Mouse (Mus musculus) erythroblast, embryonic 14.5 days (primary cell): ENCODE measurements around the gene Pbrm1. TPM values are rescaled to one million over a fixed set of nuclear protein-coding genes. Genes with fewer than 3 reads are reported as not detected.

Source experiments
- H3K27me3 ChIP-seq: 2 replicates; pipeline ENCODE4 v1.6.1; 2012; ENCODE audit warnings: inconsistent platforms; ENCODE audit not compliant: control insufficient read depth
- H3K36me3 ChIP-seq: 2 replicates; pipeline ENCODE4 v1.6.1; 2012; ENCODE audit warnings: mild to moderate bottlenecking, inconsistent platforms; ENCODE audit not compliant: control insufficient read depth
- H3K4me1 ChIP-seq: 2 replicates; pipeline ENCODE4 v1.6.1; 2012; ENCODE audit warnings: inconsistent platforms; ENCODE audit not compliant: control insufficient read depth
- H3K4me3 ChIP-seq: replicated peaks from 2 replicates; pipeline ENCODE3; 2012; ENCODE audit warnings: moderate library complexity, mild to moderate bottlenecking, inconsistent platforms
- H3K9me3 ChIP-seq: 2 replicates; pipeline ENCODE4 v1.6.1; 2012; ENCODE audit warnings: low read length, inconsistent platforms, mixed read lengths; ENCODE audit not compliant: control insufficient read depth
- GATA1 ChIP-seq: IDR thresholded peaks from 2 replicates; pipeline ENCODE4 v1.6.1; 2012; ENCODE audit warnings: low read length, inconsistent platforms, mixed read lengths
- TAL1 ChIP-seq: IDR thresholded peaks from 3 replicates; pipeline ENCODE4 v1.6.1; 2012; ENCODE audit warnings: low read length, inconsistent platforms, mixed read lengths
- polyA plus RNA-seq: library from polyadenylated mRNA; stranded (reverse); fragments of >175 nt; gene quantifications from 2 replicates; pipeline ENCODE4 v1.2.3, GENCODE M21; 2012

The Pbrm1 gene
- polyA plus RNA-seq, 1 experiment, result 1.2 TPM

DNA sequence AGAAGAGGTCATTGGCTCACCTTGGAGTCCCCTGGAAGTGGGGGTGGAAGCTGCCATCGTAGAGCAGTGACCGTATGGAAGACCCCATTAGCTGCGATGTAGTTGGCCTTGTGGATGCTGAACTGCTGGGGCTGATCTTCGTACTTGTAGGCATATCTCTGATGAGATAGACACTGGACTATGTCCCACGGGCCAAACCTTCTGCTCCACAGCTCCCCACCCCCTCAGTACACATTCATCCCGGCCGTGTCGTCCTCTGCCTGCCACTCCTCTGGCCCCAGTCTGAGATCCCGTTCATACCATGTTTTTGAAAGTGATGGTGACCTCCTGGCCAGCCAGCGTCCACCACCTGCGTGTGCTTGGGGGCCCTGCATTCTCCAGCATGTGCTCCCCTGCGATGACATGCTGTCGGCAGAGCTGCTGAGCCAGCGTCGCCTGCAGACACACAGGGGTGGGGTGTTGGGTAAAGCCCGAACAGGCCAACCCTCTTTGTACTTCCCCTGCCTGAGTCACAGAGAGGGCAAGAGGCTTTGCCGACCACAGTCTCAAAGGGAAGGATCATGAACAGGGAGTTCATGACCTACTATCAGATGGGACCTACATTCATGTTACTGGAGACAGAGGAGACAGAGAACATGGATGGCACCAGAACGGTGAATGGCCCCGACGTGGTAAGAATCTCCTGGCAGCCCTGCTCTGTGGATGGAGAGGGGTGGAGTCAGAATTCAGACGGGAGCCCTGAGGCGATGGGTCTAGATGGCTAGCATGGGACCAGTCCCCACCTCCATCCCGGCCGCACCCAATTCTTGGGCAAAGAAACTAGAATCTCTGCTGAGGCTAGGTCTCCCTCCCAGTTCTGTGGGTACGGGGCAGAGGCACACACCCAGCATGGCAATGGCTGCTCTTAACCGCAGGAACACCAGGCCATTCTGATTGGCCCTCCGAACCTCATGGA is 141.5 kb downstream of the Pbrm1 start:
- H3K9me3 ChIP-seq, result no peaks in the 10 kb centered on the region
- TF ChIP-seq GATA1, result no peak
- no peak for TF ChIP-seq TAL1
- H3K27me3 ChIP-seq, result peaks cover 8% of the 10 kb centered on the region; the same call in 1 of the 2 replicates
- peaks cover 16% of the 10 kb centered on the region for H3K4me1 ChIP-seq
- H3K36me3 ChIP-seq, result peaks cover 2% of the 10 kb centered on the region; the same call in 1 of the 2 replicates
- peak overlapping the region; percentile 8 for H3K4me3 ChIP-seq

DNA sequence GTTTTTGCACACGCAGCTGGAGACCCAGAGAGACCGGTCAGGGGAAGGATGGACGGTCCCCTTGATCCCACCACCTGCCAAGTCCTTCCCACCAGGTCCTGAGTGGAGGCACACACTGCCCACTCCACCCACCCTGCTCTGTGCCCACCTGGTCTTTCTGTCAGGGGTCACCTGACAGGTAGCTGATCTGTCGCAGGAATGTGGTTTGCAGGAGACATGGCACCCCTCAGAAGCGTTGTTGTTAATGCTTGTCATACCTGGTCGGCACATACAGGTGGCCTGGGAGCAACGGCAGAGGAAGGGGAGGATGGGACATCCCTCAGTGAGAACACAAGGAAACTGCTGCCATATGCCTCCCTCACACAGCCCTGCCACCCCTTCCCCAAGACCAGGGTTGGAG is 142.3 kb downstream of the Pbrm1 start:
- peaks cover 21% of the 10 kb centered on the region for H3K4me1 ChIP-seq

GRCm38 (mm10) chr14:31161638-31162037 is 142.7 kb downstream of the Pbrm1 start:
- H3K4me1 ChIP-seq, result peaks cover 25% of the 10 kb centered on the region
- H3K9me3 ChIP-seq, result no peaks in the 10 kb centered on the region
- TF ChIP-seq GATA1 (no peak), TAL1 (no peak)
- peaks cover 13% of the 10 kb centered on the region for H3K27me3 ChIP-seq
- H3K36me3 ChIP-seq, result peaks cover 2% of the 10 kb centered on the region; the same call in 1 of the 2 replicates
- no peak overlapping the region for H3K4me3 ChIP-seq

More for the DNA sequence above, 142.3 kb downstream of the Pbrm1 start:
- H3K4me3 ChIP-seq, result no peak overlapping the region
- H3K9me3 ChIP-seq, result no peaks in the 10 kb centered on the region
- peaks cover 2% of the 10 kb centered on the region; the same call in 1 of the 2 replicates for H3K36me3 ChIP-seq
- peaks cover 9% of the 10 kb centered on the region for H3K27me3 ChIP-seq
- no peak for TF ChIP-seq TAL1
- TF ChIP-seq GATA1, result no peak

- peaks cover 25% of the 10 kb centered on the region for H3K4me1 ChIP-seq
- TF ChIP-seq GATA1 (no peak), TAL1 (no peak)
- no peak overlapping the region for H3K4me3 ChIP-seq
- H3K9me3 ChIP-seq, result no peaks in the 10 kb centered on the region
- H3K27me3 ChIP-seq, result peaks cover 37% of the 10 kb centered on the region
- H3K36me3 ChIP-seq, result no peaks in the 10 kb centered on the region; the same call in 1 of the 2 replicates
Measured at GRCm38 (mm10) chr14:31164067-31164466, 145.1 kb downstream of the Pbrm1 start.

DNA sequence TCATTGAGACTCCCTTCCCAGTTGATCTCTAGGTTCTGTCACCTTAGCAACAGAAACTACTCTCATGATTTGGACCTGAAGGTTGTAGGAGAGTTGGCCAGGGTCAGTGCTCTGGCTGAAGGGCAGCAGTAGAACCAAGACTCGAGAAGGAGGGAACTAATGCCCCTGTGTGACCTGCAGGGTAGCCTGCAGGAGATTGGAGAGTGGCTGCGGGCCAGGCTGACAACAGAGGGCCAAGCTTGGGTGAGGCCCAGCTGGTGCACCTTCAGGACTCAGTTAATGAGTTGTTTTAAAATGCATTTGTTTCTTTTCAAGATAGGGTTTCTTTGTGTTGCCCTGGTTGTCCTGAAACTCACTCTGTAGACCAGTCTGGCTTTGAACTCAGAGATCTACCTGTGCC is 146.1 kb downstream of the Pbrm1 start:
- TF ChIP-seq TAL1 (no peak), GATA1 (no peak)
- H3K27me3 ChIP-seq, result peaks cover 37% of the 10 kb centered on the region
- H3K4me1 ChIP-seq, result peaks cover 25% of the 10 kb centered on the region
- no peak overlapping the region for H3K4me3 ChIP-seq
- H3K9me3 ChIP-seq, result no peaks in the 10 kb centered on the region
- no peaks in the 10 kb centered on the region for H3K36me3 ChIP-seq

GRCm38 (mm10) chr14:31165458-31165857 is 146.5 kb downstream of the Pbrm1 start:
- peaks cover 2% of the 10 kb centered on the region for H3K36me3 ChIP-seq
- peaks cover 37% of the 10 kb centered on the region for H3K27me3 ChIP-seq
- H3K9me3 ChIP-seq, result no peaks in the 10 kb centered on the region
- H3K4me3 ChIP-seq, result no peak overlapping the region
- H3K4me1 ChIP-seq, result peaks cover 25% of the 10 kb centered on the region
- TF ChIP-seq GATA1 (no peak), TAL1 (no peak)

DNA sequence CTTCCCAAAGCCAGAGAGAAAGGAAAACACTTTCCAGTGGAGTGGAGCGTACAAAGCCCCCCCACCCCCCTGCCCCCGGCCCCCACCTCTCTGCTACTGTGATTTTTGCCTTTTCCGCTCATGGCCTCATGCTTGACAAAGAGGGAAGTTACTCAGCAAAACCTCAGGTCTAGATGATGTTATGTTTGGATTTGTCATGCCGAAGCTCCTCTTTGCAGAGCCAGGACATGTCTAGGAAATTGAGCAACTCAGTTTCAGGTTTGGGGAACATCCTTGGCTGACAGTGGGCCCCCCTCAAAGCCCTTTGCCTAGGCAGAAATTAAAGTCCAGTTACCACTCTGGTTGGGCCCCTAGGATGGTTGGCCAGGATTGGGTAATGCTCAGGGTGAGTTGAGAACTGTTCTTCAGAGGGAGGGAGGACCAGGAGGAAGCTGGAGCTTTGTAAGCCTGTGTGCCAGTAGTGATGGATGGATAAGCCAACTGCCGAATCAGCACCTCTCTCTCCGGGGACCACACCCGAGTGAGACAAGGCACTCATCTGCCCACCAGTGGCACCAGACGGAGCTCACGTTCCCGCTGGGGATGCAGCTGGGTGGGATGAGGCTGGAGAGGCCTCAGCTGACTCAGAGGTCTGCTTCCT is 147.2 kb downstream of the Pbrm1 start:
- Histone ChIP-seq H3K36me3 (peaks cover 8% of the 10 kb centered on the region), H3K9me3 (no peaks in the 10 kb centered on the region), H3K4me3 (no peak overlapping the region), H3K27me3 (peaks cover 33% of the 10 kb centered on the region), H3K4me1 (peaks cover 24% of the 10 kb centered on the region)
- TF ChIP-seq TAL1 (no peak), GATA1 (no peak)

- no peaks in the 10 kb centered on the region for H3K9me3 ChIP-seq
- H3K27me3 ChIP-seq, result peaks cover 29% of the 10 kb centered on the region
- H3K36me3 ChIP-seq, result peaks cover 16% of the 10 kb centered on the region
- H3K4me1 ChIP-seq, result peaks cover 24% of the 10 kb centered on the region
- TF ChIP-seq GATA1 (no peak), TAL1 (no peak)
- H3K4me3 ChIP-seq, result peak overlapping the region; percentile 16
Measured at GRCm38 (mm10) chr14:31166827-31167226, 147.9 kb downstream of the Pbrm1 start.

DNA sequence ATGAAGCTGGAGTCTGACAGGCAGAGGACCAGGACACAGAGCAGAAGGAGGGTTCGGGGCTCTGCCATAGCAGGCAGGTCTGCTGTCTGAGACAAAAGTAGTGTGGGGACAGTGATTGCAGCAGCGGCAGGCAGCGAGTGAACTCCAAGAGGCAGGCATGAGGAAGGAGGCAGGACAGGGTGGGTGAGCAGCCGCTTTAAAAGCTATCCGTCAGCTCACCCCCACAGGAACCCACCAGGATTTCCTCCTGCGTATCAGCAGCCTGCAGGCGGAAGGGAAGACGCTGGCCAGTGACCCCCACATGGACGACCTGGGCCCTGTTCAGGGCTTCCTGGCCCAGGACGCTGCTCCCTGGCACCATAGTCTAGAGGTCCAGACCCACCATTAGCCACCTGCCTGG is 149.5 kb downstream of the Pbrm1 start, which contains the start of gene Stab1:
Gene Stab1, minus strand, starts transcription at position 217 of the 400 bp plus-strand sequence.
- H3K36me3 ChIP-seq, result peaks cover 32% of the 10 kb centered on the region
- H3K4me3 ChIP-seq, result no peak within 1 kb of the TSS
- H3K4me1 ChIP-seq, result peaks cover 21% of the 10 kb centered on the region
- no peak for TF ChIP-seq TAL1
- no peak for TF ChIP-seq GATA1
- peaks cover 29% of the 10 kb centered on the region for H3K27me3 ChIP-seq
- no peaks in the 10 kb centered on the region for H3K9me3 ChIP-seq
